11 mouse cellular contexts compared by ENCODE assay signal in the genomic region with DNA sequence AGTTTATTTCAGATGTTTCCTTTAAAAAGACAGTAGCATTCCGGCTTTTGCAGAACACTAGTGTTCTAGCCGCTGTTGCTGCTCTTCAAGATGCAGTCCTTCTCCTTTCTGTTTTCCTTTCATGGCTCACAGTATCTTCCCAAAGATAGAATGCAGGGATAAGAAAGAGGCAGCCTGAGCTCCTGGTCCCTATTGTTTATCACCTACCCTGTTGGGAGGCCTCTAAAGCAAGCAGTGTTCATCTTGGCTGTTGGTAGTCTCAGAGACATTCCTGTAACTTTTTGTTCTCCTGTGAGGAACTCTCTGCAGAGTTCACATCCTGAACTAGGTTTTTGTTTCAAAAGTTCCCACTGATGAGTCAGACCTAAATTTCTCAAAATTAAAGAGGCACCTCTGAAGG. TPM values are rescaled to one million over a fixed set of nuclear protein-coding genes. Genes with fewer than 3 reads are reported as not detected.
DNase-seq lines count a peak whose midpoint lies in the region; ATAC-seq and TF ChIP-seq lines count a peak whose summit lies in the region.
"Had no signal": no experiment of that assay in that cellular context is flagged by ENCODE, and none has a peak within 500 bp of the region (broad histone marks: within the 10 kb centered on the region; RNA-seq: fewer than 3 reads in every experiment).

No protein-coding gene starts in this region.

- TF ChIP-seq POLR2A in embryonic fibroblast, embryonic 13.5 days (IDR thresholded peaks at IDR 0.05; ENCODE audit: low read depth, low read length) = no peak

- no peak for TF ChIP-seq CTCF in lung, embryonic 14.5 days (IDR thresholded peaks at IDR 0.05; ENCODE audit: low read depth)
- TF ChIP-seq CTCF in embryonic fibroblast, embryonic 13.5 days (IDR thresholded peaks at IDR 0.05; ENCODE audit: borderline replicate concordance, insufficient read depth, low read length) = no peak

- no peak overlapping the region for H3K9ac ChIP-seq in heart, embryonic 12.5 days
- no peak overlapping the region for H3K9ac ChIP-seq in lung, embryonic 14.5 days
- no peak overlapping the region for H3K9ac ChIP-seq in neural tube, embryonic 13.5 days

- H3K36me3 ChIP-seq in heart, embryonic 12.5 days = no peaks in the 10 kb centered on the region
- no peaks in the 10 kb centered on the region for H3K36me3 ChIP-seq in lung, embryonic 14.5 days (ENCODE audit: insufficient read depth)
- H3K36me3 ChIP-seq in neural tube, embryonic 13.5 days = no peaks in the 10 kb centered on the region
- H3K36me3 ChIP-seq: forebrain, embryonic 10.5 days had no signal

- intact Hi-C loops in heart, postnatal 36 days (cut with DNase I) = loop anchor here (5.0 to 10.0 kb wide), 6 partner anchors 200 to 1560 kb away; partner anchors contain the start of gene Etaa1

- no peak for DNase-seq in heart, postnatal 36 days
- DNase-seq in lung, embryonic 14.5 days = no peak
- DNase-seq in lung, adult 18-20 months = no peak
- DNase-seq in layer of hippocampus, adult 9-11 months = no peak
- no peak for DNase-seq in cerebellum, postnatal 4 days (ENCODE audit: low spot score in 2 of 2)
- DNase-seq: cerebellum, postnatal 14 days; gastrocnemius, postnatal 36 days had no signal

- 28% methylated on average over 2 of the region's 2 CpGs for WGBS in heart, embryonic 12.5 days
- 24% methylated on average over 2 of the region's 2 CpGs for WGBS in lung, embryonic 14.5 days
- WGBS in neural tube, embryonic 13.5 days = 8% methylated on average over 2 of the region's 2 CpGs

- H3K9me3 ChIP-seq in heart, embryonic 12.5 days (replicated peaks) = no peaks in the 10 kb centered on the region
- H3K9me3 ChIP-seq in lung, embryonic 14.5 days (ENCODE audit: low read depth, low read length) = no peaks in the 10 kb centered on the region
- H3K9me3 ChIP-seq in neural tube, embryonic 13.5 days = no peaks in the 10 kb centered on the region
- H3K9me3 ChIP-seq: forebrain, embryonic 10.5 days had no signal

- ATAC-seq in heart, embryonic 12.5 days (ENCODE audit: insufficient number of reproducible peaks, low FRiP score) = no peak
- ATAC-seq in lung, embryonic 14.5 days (ENCODE audit: insufficient read depth) = no peak
- no peak for ATAC-seq in neural tube, embryonic 13.5 days (ENCODE audit: low read depth)

- no peak overlapping the region for H3K4me3 ChIP-seq in heart, embryonic 12.5 days
- H3K4me3 ChIP-seq in lung, embryonic 14.5 days (ENCODE audit: low read depth, low read length) = no peak overlapping the region
- H3K4me3 ChIP-seq in embryonic fibroblast, embryonic 13.5 days (ENCODE audit: insufficient read depth, low read length) = no peak overlapping the region
- H3K4me3 ChIP-seq in neural tube, embryonic 13.5 days = no peak overlapping the region
- H3K4me3 ChIP-seq: forebrain, embryonic 10.5 days had no signal

- no peaks in the 10 kb centered on the region for H3K27me3 ChIP-seq in heart, embryonic 12.5 days (replicated peaks)
- H3K27me3 ChIP-seq in lung, embryonic 14.5 days (ENCODE audit: insufficient read depth, low read length) = no peaks in the 10 kb centered on the region
- no peaks in the 10 kb centered on the region for H3K27me3 ChIP-seq in neural tube, embryonic 13.5 days

- H3K4me1 ChIP-seq in heart, embryonic 12.5 days (replicated peaks) = peaks cover 20% of the 10 kb centered on the region
- H3K4me1 ChIP-seq in lung, embryonic 14.5 days (ENCODE audit: insufficient read depth) = peaks cover 18% of the 10 kb centered on the region
- peaks cover 5% of the 10 kb centered on the region; the same call in 1 of the 2 replicates for H3K4me1 ChIP-seq in embryonic fibroblast, embryonic 13.5 days (ENCODE audit: control insufficient read depth, insufficient read depth, low read length)
- H3K4me1 ChIP-seq in neural tube, embryonic 13.5 days (replicated peaks) = peaks cover 46% of the 10 kb centered on the region

- peak overlapping the region; percentile 43; the same call in 1 of the 2 replicates for H3K27ac ChIP-seq in heart, embryonic 12.5 days (ENCODE audit: poor library complexity, severe bottlenecking)
- peak overlapping the region; percentile 16; the same call in 1 of the 2 replicates for H3K27ac ChIP-seq in lung, embryonic 14.5 days (ENCODE audit: low read depth)
- H3K27ac ChIP-seq in embryonic fibroblast, embryonic 13.5 days (ENCODE audit: insufficient read depth, low read length) = peak overlapping the region; percentile 48
- H3K27ac ChIP-seq in neural tube, embryonic 13.5 days (replicated peaks) = 0 out of 2 replicates have a peak overlapping the region, but pooled peaks have one; percentile 9
- H3K27ac ChIP-seq: forebrain, embryonic 10.5 days had no signal

- peak overlapping the region; percentile 48 for H3K4me2 ChIP-seq in heart, embryonic 12.5 days
- H3K4me2 ChIP-seq in lung, embryonic 14.5 days = peak overlapping the region; percentile 20; the same call in 1 of the 2 replicates
- H3K4me2 ChIP-seq in neural tube, embryonic 13.5 days = peak overlapping the region; percentile 15; the same call in 1 of the 2 replicates

RNA-seq across cellular contexts. Expression of gene Meis1, which starts 3.8 kb away (rescaled TPM):
- 75.9 and 81.4 TPM in 2 replicates for polyA plus RNA-seq in heart, embryonic 12.5 days (2016; fragmentation: Nextera tagmentation; extraction: Ambion mirVana)
- total RNA-seq in heart, postnatal 36 days (2021) = 10 to 100 TPM; 22.4 to 31.4 TPM
- 122 and 132 TPM in 2 replicates for polyA plus RNA-seq in lung, embryonic 14.5 days (2014; fragmentation: Nextera tagmentation; extraction: Ambion mirVana)
- 22.1 and 34.6 TPM in 2 replicates for polyA plus RNA-seq in embryonic fibroblast, embryonic 13.5 days (2011; ENCODE audit: insufficient read length, low read depth, missing spikeins)
- polyA plus RNA-seq in neural tube, embryonic 13.5 days (2015; fragmentation: Nextera tagmentation; extraction: Ambion mirVana) = 159 and 171 TPM in 2 replicates
